14 mouse cellular contexts compared by ENCODE assay signal in the genomic region with DNA sequence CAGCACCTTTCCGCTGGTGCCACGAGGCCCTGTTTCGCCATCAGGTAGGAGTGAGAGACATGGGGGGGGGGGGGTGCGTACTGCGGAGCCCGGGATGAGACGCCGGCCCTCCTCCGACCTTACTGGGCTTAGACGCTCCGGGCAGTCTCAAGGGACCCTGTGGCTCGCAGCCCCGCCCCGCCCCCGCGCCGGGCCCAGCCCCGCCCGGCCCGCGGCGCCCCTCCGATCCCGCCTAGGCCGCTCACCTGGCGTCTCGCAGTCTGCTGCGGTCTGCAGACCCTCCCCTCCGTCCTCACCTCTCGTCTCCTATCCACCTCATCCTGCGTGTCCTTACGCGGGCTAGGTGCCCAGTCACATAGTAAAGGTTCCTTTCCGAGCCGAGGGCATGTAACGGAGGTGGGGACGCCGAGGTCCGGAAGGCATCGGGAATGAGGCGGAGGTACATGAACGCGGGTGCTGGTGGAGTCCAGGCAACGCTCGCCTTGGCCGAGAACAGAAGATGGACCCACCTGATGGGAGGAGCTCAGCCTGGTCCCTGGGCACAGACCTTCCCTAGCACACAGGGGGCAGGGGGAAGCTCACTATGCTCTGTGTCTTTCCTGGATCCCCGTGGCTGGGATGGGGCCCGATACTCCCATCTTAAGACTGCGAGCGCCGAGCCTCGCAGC. TPM values are rescaled to one million over a fixed set of nuclear protein-coding genes. Genes with fewer than 3 reads are reported as not detected.
DNase-seq lines count a peak whose midpoint lies in the region; ATAC-seq and TF ChIP-seq lines count a peak whose summit lies in the region.
"Had no signal": no experiment of that assay in that cellular context is flagged by ENCODE, and none has a peak within 500 bp of the region (broad histone marks: within the 10 kb centered on the region; RNA-seq: fewer than 3 reads in every experiment).

No protein-coding gene starts in this region.

- H3K9me3 ChIP-seq in hindbrain, embryonic 10.5 days = no peaks in the 10 kb centered on the region
- no peaks in the 10 kb centered on the region for H3K9me3 ChIP-seq in hindbrain, embryonic 11.5 days (ENCODE audit: control insufficient read depth, low read length)
- no peaks in the 10 kb centered on the region for H3K9me3 ChIP-seq in ES-Bruce4 (replicated peaks; ENCODE audit: control insufficient read depth, insufficient read depth, low read length, poor library complexity, severe bottlenecking)
- H3K9me3 ChIP-seq in embryonic facial prominence, embryonic 10.5 days = no peaks in the 10 kb centered on the region
- no peaks in the 10 kb centered on the region for H3K9me3 ChIP-seq in limb, embryonic 15.5 days
- H3K9me3 ChIP-seq: G1E had no signal

- H3K4me2 ChIP-seq in hindbrain, embryonic 11.5 days (replicated peaks; ENCODE audit: low read depth, low read length) = no peak overlapping the region
- H3K4me2 ChIP-seq in limb, embryonic 15.5 days = peak overlapping the region; percentile 35; the same call in 1 of the 2 replicates

- TF ChIP-seq POLR2A in ES-Bruce4 (IDR thresholded peaks at IDR 0.05; ENCODE audit: insufficient read depth, low read length) = no peak

- peaks cover 24% of the 10 kb centered on the region for H3K4me1 ChIP-seq in hindbrain, embryonic 10.5 days (replicated peaks)
- peaks cover 6% of the 10 kb centered on the region for H3K4me1 ChIP-seq in hindbrain, embryonic 11.5 days (replicated peaks; ENCODE audit: control insufficient read depth, insufficient read depth, low read length)
- H3K4me1 ChIP-seq in ES-Bruce4 (ENCODE audit: control insufficient read depth, insufficient read depth, low read length) = no peaks in the 10 kb centered on the region
- H3K4me1 ChIP-seq in embryonic facial prominence, embryonic 10.5 days = peaks cover 31% of the 10 kb centered on the region
- peaks cover 24% of the 10 kb centered on the region for H3K4me1 ChIP-seq in limb, embryonic 15.5 days

- DNase-seq in hindbrain, embryonic 10.5 days (ENCODE audit: low spot score) = peak; percentile 56
- DNase-seq in hindbrain, embryonic 11.5 days (ENCODE audit: low spot score) = no peak
- peak; percentile 59 for DNase-seq in embryonic facial prominence, embryonic 10.5 days (ENCODE audit: low spot score)
- no peak for DNase-seq in right cerebral cortex, adult 2 months (ENCODE audit: low spot score in 2 of 2)
- no peak for DNase-seq in cerebellum, adult 8-10 months
- DNase-seq: cerebellum, adult 9-10 months; kidney, adult 11 months; right cerebral cortex, postnatal 14 days; thymus, postnatal 25 days had no signal

- ATAC-seq in hindbrain, embryonic 11.5 days (ENCODE audit: low FRiP score) = no peak
- no peak for ATAC-seq in limb, embryonic 15.5 days (ENCODE audit: insufficient number of reproducible peaks, low FRiP score, low TSS enrichment, low read depth)

- peak overlapping the region; percentile 33 for H3K4me3 ChIP-seq in hindbrain, embryonic 10.5 days
- H3K4me3 ChIP-seq in hindbrain, embryonic 11.5 days (ENCODE audit: low read depth, low read length) = no peak overlapping the region
- peak overlapping the region; percentile 55 for H3K4me3 ChIP-seq in ES-Bruce4 (ENCODE audit: low read depth, low read length)
- H3K4me3 ChIP-seq in embryonic facial prominence, embryonic 10.5 days = peak overlapping the region; percentile 46
- H3K4me3 ChIP-seq in limb, embryonic 15.5 days = peak overlapping the region; percentile 23
- H3K4me3 ChIP-seq: megakaryocyte, embryonic 14.5 days had no signal

- no peak for TF ChIP-seq CTCF in ES-Bruce4 (IDR thresholded peaks at IDR 0.05; ENCODE audit: low read depth, low read length)

- under 1% methylated on average over 44 of the region's 52 CpGs for WGBS in hindbrain, embryonic 10.5 days
- under 1% methylated on average over 33 of the region's 52 CpGs for WGBS in hindbrain, embryonic 11.5 days
- WGBS in embryonic facial prominence, embryonic 10.5 days = under 1% methylated on average over 52 of the region's 52 CpGs
- WGBS in limb, embryonic 15.5 days = under 1% methylated on average over 51 of the region's 52 CpGs

- no peak overlapping the region for H3K27ac ChIP-seq in hindbrain, embryonic 10.5 days
- H3K27ac ChIP-seq in hindbrain, embryonic 11.5 days (ENCODE audit: low read depth, low read length) = no peak overlapping the region
- no peak overlapping the region for H3K27ac ChIP-seq in ES-Bruce4 (ENCODE audit: insufficient read depth, low read length)
- H3K27ac ChIP-seq in embryonic facial prominence, embryonic 10.5 days (replicated peaks) = peak overlapping the region; percentile 37
- H3K27ac ChIP-seq in limb, embryonic 15.5 days = no peak overlapping the region

- no peak for TF ChIP-seq EP300 in ES-Bruce4 (IDR thresholded peaks at IDR 0.05; ENCODE audit: insufficient read depth, low read depth, low read length)

- no peaks in the 10 kb centered on the region for H3K36me3 ChIP-seq in hindbrain, embryonic 10.5 days
- H3K36me3 ChIP-seq in hindbrain, embryonic 11.5 days (ENCODE audit: control insufficient read depth, insufficient read depth, low read length) = no peaks in the 10 kb centered on the region
- H3K36me3 ChIP-seq in ES-Bruce4 (ENCODE audit: control insufficient read depth, insufficient read depth, low read length, poor library complexity, severe bottlenecking) = no peaks in the 10 kb centered on the region
- H3K36me3 ChIP-seq in embryonic facial prominence, embryonic 10.5 days (replicated peaks) = no peaks in the 10 kb centered on the region
- H3K36me3 ChIP-seq in limb, embryonic 15.5 days = no peaks in the 10 kb centered on the region
- H3K36me3 ChIP-seq: G1E had no signal

- H3K9ac ChIP-seq in hindbrain, embryonic 11.5 days (ENCODE audit: low read depth, low read length) = no peak overlapping the region
- no peak overlapping the region for H3K9ac ChIP-seq in ES-Bruce4 (ENCODE audit: low read depth, poor library complexity, severe bottlenecking)
- H3K9ac ChIP-seq in limb, embryonic 15.5 days = no peak overlapping the region

- peaks cover 100% of the 10 kb centered on the region for H3K27me3 ChIP-seq in hindbrain, embryonic 10.5 days (ENCODE audit: insufficient read depth, poor library complexity, severe bottlenecking)
- H3K27me3 ChIP-seq in hindbrain, embryonic 11.5 days (ENCODE audit: control insufficient read depth, insufficient read depth, low read length) = peaks cover 95% of the 10 kb centered on the region
- H3K27me3 ChIP-seq in ES-Bruce4 (ENCODE audit: control insufficient read depth, insufficient read depth, low read length, poor library complexity, severe bottlenecking) = peaks cover 46% of the 10 kb centered on the region
- H3K27me3 ChIP-seq in embryonic facial prominence, embryonic 10.5 days (replicated peaks; ENCODE audit: low read depth, poor library complexity, severe bottlenecking) = peaks cover 100% of the 10 kb centered on the region
- peaks cover 95% of the 10 kb centered on the region for H3K27me3 ChIP-seq in limb, embryonic 15.5 days

RNA-seq across cellular contexts. Expression of a gene that starts 8.9 kb away (rescaled TPM):
- 2.7 and 3.2 TPM in 2 replicates for polyA plus RNA-seq in hindbrain, embryonic 10.5 days (2016; fragmentation: Nextera tagmentation; extraction: Ambion mirVana)
- 6.1 and 6.9 TPM in 2 replicates for polyA plus RNA-seq in hindbrain, embryonic 11.5 days (2014; fragmentation: Nextera tagmentation; extraction: Ambion mirVana)
- polyA plus RNA-seq in ES-Bruce4 (2011; ENCODE audit: insufficient read depth, insufficient read length, low read depth, missing spikeins) = not detected in 2 replicates
- 3.4 and 5.5 TPM in 2 replicates for polyA plus RNA-seq in embryonic facial prominence, embryonic 10.5 days (2016; fragmentation: Nextera tagmentation; extraction: Ambion mirVana)
- polyA plus RNA-seq in limb, embryonic 15.5 days (2015; fragmentation: Nextera tagmentation; extraction: Ambion mirVana) = not detected in 2 replicates
- polyA plus RNA-seq: frontal cortex, adult 2 months; G1E had no signal

Comparison
In these comparisons a context has a peak if more than half of its experiments do, and no peak if none do; other contexts are left out.
1. DNase-seq: peak in hindbrain, embryonic 10.5 days (single experiment) and embryonic facial prominence, embryonic 10.5 days (single experiment); none in hindbrain, embryonic 11.5 days (single experiment), right cerebral cortex, adult 2 months (0 of 2) and cerebellum, adult 8-10 months (single experiment).